In the genomic region with DNA sequence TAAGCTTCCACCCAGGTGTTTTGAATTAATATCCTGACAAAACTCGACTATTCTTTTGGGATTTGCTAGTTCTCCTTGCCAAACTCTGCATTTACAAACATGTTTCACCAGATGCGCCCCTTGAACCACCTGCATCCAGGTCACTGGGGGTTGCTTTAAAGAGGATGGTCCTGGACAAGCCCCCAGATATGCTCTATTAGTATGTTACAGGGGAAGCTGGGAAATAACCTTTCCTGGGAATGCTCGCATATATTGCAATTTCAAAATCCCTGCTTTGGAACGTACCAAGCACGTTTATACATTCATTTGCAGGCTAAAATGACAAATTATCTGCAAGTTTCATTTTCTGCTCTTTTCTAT, we compare ENCODE assay signal across 18 mouse cellular contexts.
DNase-seq lines count a peak whose midpoint lies in the region; ATAC-seq lines count a peak whose summit lies in the region.
"Had no signal": no experiment of that assay in that cellular context is flagged by ENCODE, and none has a peak within 500 bp of the region (broad histone marks: within the 10 kb centered on the region; RNA-seq: fewer than 3 reads in every experiment).

No protein-coding gene starts in this region.

- 68% methylated on average over 5 of the region's 5 CpGs for WGBS in midbrain, embryonic 13.5 days
- 85% methylated on average over 5 of the region's 5 CpGs for WGBS in midbrain, embryonic 10.5 days
- 8% methylated on average over 5 of the region's 5 CpGs for WGBS in forebrain, embryonic 14.5 days
- 80% methylated on average over 5 of the region's 5 CpGs for WGBS in limb, embryonic 10.5 days
- WGBS in midbrain, embryonic 16.5 days, result 58% methylated on average over 5 of the region's 5 CpGs

- H3K4me3 ChIP-seq in midbrain, embryonic 13.5 days (replicated peaks), result no peak overlapping the region
- no peak overlapping the region for H3K4me3 ChIP-seq in midbrain, embryonic 10.5 days
- no peak overlapping the region for H3K4me3 ChIP-seq in forebrain, embryonic 14.5 days (ENCODE audit: low read depth, low read length)
- no peak overlapping the region for H3K4me3 ChIP-seq in limb, embryonic 10.5 days
- no peak overlapping the region for H3K4me3 ChIP-seq in midbrain, embryonic 16.5 days (ENCODE audit: low read depth, low read length)
- H3K4me3 ChIP-seq: heart, embryonic 13.5 days; liver, embryonic 15.5 days had no signal

- H3K9ac ChIP-seq in midbrain, embryonic 13.5 days (replicated peaks), result no peak overlapping the region
- no peak overlapping the region for H3K9ac ChIP-seq in forebrain, embryonic 14.5 days (ENCODE audit: low read length)
- no peak overlapping the region for H3K9ac ChIP-seq in midbrain, embryonic 16.5 days (ENCODE audit: low read depth, low read length)
- H3K9ac ChIP-seq: heart, embryonic 13.5 days; liver, embryonic 15.5 days had no signal

- H3K4me1 ChIP-seq in midbrain, embryonic 13.5 days (replicated peaks), result peaks cover 21% of the 10 kb centered on the region
- peaks cover 21% of the 10 kb centered on the region for H3K4me1 ChIP-seq in midbrain, embryonic 10.5 days
- H3K4me1 ChIP-seq in forebrain, embryonic 14.5 days (ENCODE audit: control insufficient read depth, insufficient read depth, low read length), result peaks cover 29% of the 10 kb centered on the region
- H3K4me1 ChIP-seq in limb, embryonic 10.5 days, result peaks cover 35% of the 10 kb centered on the region
- peaks cover 4% of the 10 kb centered on the region; the same call in 1 of the 2 replicates for H3K4me1 ChIP-seq in midbrain, embryonic 16.5 days (ENCODE audit: control insufficient read depth, insufficient read depth, low read length)
- H3K4me1 ChIP-seq: heart, embryonic 13.5 days; liver, embryonic 15.5 days had no signal

- intact Hi-C loops in left cerebral cortex, postnatal 14 days (cut with DNase I), result no loop called here

- H3K27me3 ChIP-seq in midbrain, embryonic 13.5 days, result no peaks in the 10 kb centered on the region
- no peaks in the 10 kb centered on the region; the same call in 1 of the 2 replicates for H3K27me3 ChIP-seq in midbrain, embryonic 10.5 days (ENCODE audit: low read depth, poor library complexity, severe bottlenecking)
- H3K27me3 ChIP-seq in forebrain, embryonic 14.5 days (replicated peaks; ENCODE audit: control insufficient read depth, insufficient read depth, low read length), result no peaks in the 10 kb centered on the region
- no peaks in the 10 kb centered on the region for H3K27me3 ChIP-seq in limb, embryonic 10.5 days (ENCODE audit: low read depth, poor library complexity, severe bottlenecking)
- no peaks in the 10 kb centered on the region for H3K27me3 ChIP-seq in midbrain, embryonic 16.5 days (ENCODE audit: control insufficient read depth, insufficient read depth, low read depth, low read length)
- H3K27me3 ChIP-seq: heart, embryonic 13.5 days; liver, embryonic 15.5 days had no signal

- H3K27ac ChIP-seq in midbrain, embryonic 13.5 days, result peak overlapping the region; percentile 44
- H3K27ac ChIP-seq in midbrain, embryonic 10.5 days (replicated peaks), result no peak overlapping the region
- H3K27ac ChIP-seq in forebrain, embryonic 14.5 days (ENCODE audit: low read depth, low read length), result peak overlapping the region; percentile 39; the same call in 1 of the 2 replicates
- peak overlapping the region; percentile 78 for H3K27ac ChIP-seq in limb, embryonic 10.5 days
- H3K27ac ChIP-seq in midbrain, embryonic 16.5 days (ENCODE audit: low read length), result peak overlapping the region; percentile 54; the same call in 1 of the 2 replicates
- H3K27ac ChIP-seq: heart, embryonic 13.5 days; liver, embryonic 15.5 days had no signal

- no peaks in the 10 kb centered on the region for H3K9me3 ChIP-seq in midbrain, embryonic 13.5 days
- H3K9me3 ChIP-seq in midbrain, embryonic 10.5 days (replicated peaks), result no peaks in the 10 kb centered on the region
- no peaks in the 10 kb centered on the region for H3K9me3 ChIP-seq in forebrain, embryonic 14.5 days (replicated peaks; ENCODE audit: control insufficient read depth, low read length)
- no peaks in the 10 kb centered on the region for H3K9me3 ChIP-seq in limb, embryonic 10.5 days (replicated peaks)
- 0 out of 2 replicates have a peak, but pooled peaks cover 4% of the 10 kb centered on the region for H3K9me3 ChIP-seq in midbrain, embryonic 16.5 days (replicated peaks; ENCODE audit: control insufficient read depth, low read length, poor library complexity, severe bottlenecking)
- H3K9me3 ChIP-seq: heart, embryonic 13.5 days; liver, embryonic 15.5 days had no signal

- no peak for DNase-seq in midbrain, embryonic 10.5 days (ENCODE audit: low spot score)
- no peak for DNase-seq in forebrain, embryonic 14.5 days (ENCODE audit: low spot score)
- peak; percentile 41 for DNase-seq in limb, embryonic 10.5 days (ENCODE audit: low spot score)
- no peak for DNase-seq in left cerebral cortex, postnatal 14 days (ENCODE audit: low spot score in 2 of 2)
- no peak for DNase-seq in thymus, postnatal 4 days
- DNase-seq in right cerebral cortex, postnatal 4 days, result no peak
- DNase-seq: adrenal gland, adult 2 months; cerebellum, adult 9-10 months; heart, adult 18-20 months; kidney, adult 2 months; kidney, postnatal 25 days; spleen, adult 18-20 months; thymus, postnatal 36 days had no signal

- H3K4me2 ChIP-seq in midbrain, embryonic 13.5 days (replicated peaks), result 0 out of 2 replicates have a peak overlapping the region, but pooled peaks have one; percentile 5
- H3K4me2 ChIP-seq in forebrain, embryonic 14.5 days (ENCODE audit: low read length), result no peak overlapping the region
- H3K4me2 ChIP-seq in midbrain, embryonic 16.5 days (ENCODE audit: low read length), result 0 out of 2 replicates have a peak overlapping the region, but pooled peaks have one; percentile 28
- H3K4me2 ChIP-seq: heart, embryonic 13.5 days; liver, embryonic 15.5 days had no signal

- peak; percentile 57; the same call in 1 of the 2 replicates for ATAC-seq in midbrain, embryonic 13.5 days
- peak; percentile 48; the same call in 1 of the 2 replicates for ATAC-seq in forebrain, embryonic 14.5 days
- ATAC-seq in midbrain, embryonic 16.5 days, result peak; percentile 44; the same call in 1 of the 2 replicates
- ATAC-seq: inflammation-experienced regulatory T-cells, adult 6 months had no signal

- no peaks in the 10 kb centered on the region for H3K36me3 ChIP-seq in midbrain, embryonic 13.5 days
- no peaks in the 10 kb centered on the region for H3K36me3 ChIP-seq in midbrain, embryonic 10.5 days
- H3K36me3 ChIP-seq in forebrain, embryonic 14.5 days (ENCODE audit: control insufficient read depth, insufficient read depth, low read length), result no peaks in the 10 kb centered on the region
- no peaks in the 10 kb centered on the region for H3K36me3 ChIP-seq in limb, embryonic 10.5 days
- no peaks in the 10 kb centered on the region for H3K36me3 ChIP-seq in midbrain, embryonic 16.5 days (ENCODE audit: control insufficient read depth, insufficient read depth, low read length)
- H3K36me3 ChIP-seq: heart, embryonic 13.5 days; liver, embryonic 15.5 days had no signal
